Mouse (Mus musculus) forebrain, embryonic 10.5 days (tissue): Measurements from ENCODE around the gene Atg16l2. TPM values are rescaled to one million over a fixed set of nuclear protein-coding genes. Genes with fewer than 3 reads are reported as not detected.
A peak's percentile ranks its signal among the peaks of the same experiment; 100 is the strongest.

ENCODE experiments used
- DNase-seq: peaks from one replicate; pipeline ENCODE4 v3.0.0-alpha.2; 2017; ENCODE audit warnings: low spot score; ENCODE audit errors: extremely low spot score
- H3K27ac ChIP-seq: fragments of 300-500 bp; sonication (generic); 2 replicates; pipeline ENCODE4 v1.5.1; 2016; ENCODE audit warnings: mild to moderate bottlenecking
- H3K27me3 ChIP-seq: fragments of 300-500 bp; sonication (generic); 2 replicates; pipeline ENCODE4 v1.6.1; 2016; ENCODE audit warnings: mild to moderate bottlenecking; ENCODE audit not compliant: poor library complexity, severe bottlenecking
- H3K36me3 ChIP-seq: fragments of 300-500 bp; sonication (generic); replicated peaks from 2 replicates; pipeline ENCODE4 v1.6.1; 2016; ENCODE audit warnings: mild to moderate bottlenecking, moderate library complexity
- H3K4me1 ChIP-seq: fragments of 300-500 bp; sonication (generic); 2 replicates; pipeline ENCODE4 v1.6.1; 2016
- H3K4me3 ChIP-seq: fragments of 300-500 bp; sonication (generic); 2 replicates; pipeline ENCODE4 v1.5.1; 2016; ENCODE audit warnings: mild to moderate bottlenecking, moderate library complexity
- H3K9me3 ChIP-seq: fragments of 300-500 bp; sonication (generic); 2 replicates; pipeline ENCODE4 v1.6.1; 2016; ENCODE audit warnings: mild to moderate bottlenecking, moderate library complexity
- WGBS: fragments of 180-500 bp; shearing (Covaris S2); methylation state at CpG from one replicate; pipeline ENCODE4 v1.1.7; 2016; 5-methylcytosine and 5-hydroxymethylcytosine counted together
- polyA plus RNA-seq: library from polyadenylated mRNA; unstranded; fragments of >200 nt; fragmentation: Nextera tagmentation; extraction: Ambion mirVana; gene quantifications from 2 replicates; pipeline ENCODE4 v1.2.1, GENCODE M21; 2016

Atg16l2 gene
- polyA plus RNA-seq, 1 experiment from 2014 or later = 18.4 TPM

DNA sequence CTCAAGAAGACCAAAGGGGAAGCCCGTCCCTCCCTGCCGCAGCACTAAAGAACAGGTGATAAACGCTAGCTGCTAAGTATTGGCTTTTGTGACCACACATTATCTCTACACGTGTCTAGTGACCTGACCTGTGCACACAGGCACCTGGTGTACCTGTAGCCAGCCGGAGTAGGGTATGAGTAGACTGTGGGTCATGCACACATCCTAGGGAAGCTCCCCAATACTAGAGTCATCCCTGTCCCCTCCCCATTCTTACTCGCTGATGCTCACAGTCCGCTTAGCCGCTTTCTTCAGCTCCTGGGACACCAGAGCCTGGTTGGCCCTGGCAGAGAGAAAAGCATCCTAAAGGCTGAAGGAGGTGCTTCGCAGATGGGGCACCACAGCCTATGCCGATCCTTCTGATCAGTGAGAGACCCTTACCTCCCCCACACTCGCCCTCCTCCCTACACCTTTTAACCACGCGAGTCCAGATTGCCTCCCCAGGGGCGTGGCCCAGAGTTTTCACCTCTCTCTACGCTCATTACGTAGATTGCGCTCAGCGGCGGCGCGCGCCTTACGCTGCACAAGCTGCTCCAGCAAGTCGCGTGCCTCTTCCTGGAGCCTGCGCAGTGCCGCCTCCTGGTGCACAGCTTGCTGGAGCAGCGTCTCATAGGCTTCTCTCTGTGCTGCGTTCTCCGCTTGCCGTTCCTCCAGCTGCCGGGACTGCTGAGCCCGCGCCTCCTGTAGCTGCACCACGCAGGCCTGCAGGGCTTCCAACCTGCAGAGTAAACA, 5.6 kb downstream of the Atg16l2 start:
- WGBS = 10% methylated on average over 35 of the region's 35 CpGs
- peak overlapping the region; percentile 49 for H3K4me3 ChIP-seq
- peaks cover 33% of the 10 kb centered on the region for H3K4me1 ChIP-seq
- H3K27ac ChIP-seq = peak overlapping the region; percentile 69
- peaks cover 59% of the 10 kb centered on the region for H3K27me3 ChIP-seq
- H3K36me3 ChIP-seq = peaks cover 28% of the 10 kb centered on the region
- H3K9me3 ChIP-seq = no peaks in the 10 kb centered on the region
- peak; percentile 83 for DNase-seq

DNA sequence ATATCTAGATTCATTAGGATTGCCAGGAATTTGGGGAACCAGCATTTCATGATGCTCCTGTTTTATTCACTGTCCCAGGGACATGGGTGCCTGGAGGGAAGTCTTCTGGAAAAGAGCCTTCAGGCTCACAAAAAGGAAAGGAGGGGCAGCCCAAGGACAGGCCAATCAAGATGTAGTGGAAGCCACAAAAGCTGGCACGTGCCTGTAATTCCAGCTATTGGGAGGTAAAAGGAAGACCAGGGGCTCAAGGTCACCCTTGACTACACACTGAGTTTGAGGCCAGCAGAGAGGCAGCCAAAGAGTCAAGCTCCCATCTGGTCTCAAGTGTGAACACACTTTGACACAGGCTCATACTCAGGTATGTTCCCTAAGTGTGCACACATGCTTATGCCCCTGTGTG, 6.6 kb downstream of the Atg16l2 start:
- H3K4me3 ChIP-seq = no peak overlapping the region
- WGBS = 57% methylated on average over 1 of the region's 1 CpGs
- peaks cover 52% of the 10 kb centered on the region for H3K27me3 ChIP-seq
- peaks cover 26% of the 10 kb centered on the region for H3K4me1 ChIP-seq
- DNase-seq = no peak
- H3K36me3 ChIP-seq = peaks cover 33% of the 10 kb centered on the region
- no peak overlapping the region for H3K27ac ChIP-seq
- no peaks in the 10 kb centered on the region for H3K9me3 ChIP-seq

DNA sequence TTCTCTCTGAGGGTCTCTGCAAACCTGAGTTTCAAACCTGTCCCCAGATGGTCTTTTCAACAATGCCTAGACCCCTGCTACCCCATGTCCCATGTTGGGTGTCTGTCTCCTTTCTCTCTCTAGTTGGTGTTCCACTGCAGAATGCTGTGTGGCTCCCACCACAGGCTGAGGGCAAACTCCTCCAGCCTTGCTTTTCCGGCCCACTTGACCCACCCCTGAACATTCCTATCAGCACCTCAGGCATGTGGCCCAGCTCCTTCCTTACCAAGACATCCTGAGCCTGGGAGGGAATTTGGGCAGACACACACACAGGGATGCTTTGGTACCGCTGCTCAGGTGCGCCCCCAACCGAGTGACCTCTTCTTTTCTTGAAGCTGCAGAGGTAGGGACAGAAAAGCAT, 8.4 kb downstream of the Atg16l2 start:
- DNase-seq = no peak
- no peak overlapping the region for H3K27ac ChIP-seq
- peaks cover 47% of the 10 kb centered on the region for H3K36me3 ChIP-seq
- 51% methylated on average over 4 of the region's 4 CpGs for WGBS
- H3K4me3 ChIP-seq = no peak overlapping the region
- no peaks in the 10 kb centered on the region for H3K9me3 ChIP-seq
- H3K27me3 ChIP-seq = peaks cover 34% of the 10 kb centered on the region
- H3K4me1 ChIP-seq = peaks cover 23% of the 10 kb centered on the region

DNA sequence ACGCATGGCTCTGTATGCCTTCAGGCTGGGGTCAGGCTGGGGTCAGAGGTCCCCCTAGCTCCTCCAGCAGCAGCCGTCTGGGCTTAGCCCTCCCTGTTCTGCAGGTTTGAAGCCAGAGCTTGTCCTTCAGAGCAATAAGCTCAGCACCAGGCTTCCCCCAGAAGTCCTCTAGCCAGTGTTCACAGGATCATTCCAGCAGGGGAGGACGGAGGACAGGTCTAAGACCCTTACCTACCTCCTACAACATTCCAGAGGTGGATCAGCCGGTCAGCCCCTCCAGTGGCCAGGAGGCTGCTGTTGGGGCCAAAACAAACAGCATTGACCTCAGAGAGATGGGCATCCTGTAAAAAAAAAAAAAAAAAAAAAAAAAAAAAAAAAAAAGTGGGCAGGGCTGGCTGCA, 8.9 kb downstream of the Atg16l2 start:
- 62% methylated on average over 4 of the region's 4 CpGs for WGBS
- Histone ChIP-seq H3K27ac (no peak overlapping the region), H3K4me3 (no peak overlapping the region), H3K9me3 (no peaks in the 10 kb centered on the region), H3K36me3 (peaks cover 47% of the 10 kb centered on the region), H3K4me1 (peaks cover 23% of the 10 kb centered on the region), H3K27me3 (peaks cover 29% of the 10 kb centered on the region)
- no peak for DNase-seq

DNA sequence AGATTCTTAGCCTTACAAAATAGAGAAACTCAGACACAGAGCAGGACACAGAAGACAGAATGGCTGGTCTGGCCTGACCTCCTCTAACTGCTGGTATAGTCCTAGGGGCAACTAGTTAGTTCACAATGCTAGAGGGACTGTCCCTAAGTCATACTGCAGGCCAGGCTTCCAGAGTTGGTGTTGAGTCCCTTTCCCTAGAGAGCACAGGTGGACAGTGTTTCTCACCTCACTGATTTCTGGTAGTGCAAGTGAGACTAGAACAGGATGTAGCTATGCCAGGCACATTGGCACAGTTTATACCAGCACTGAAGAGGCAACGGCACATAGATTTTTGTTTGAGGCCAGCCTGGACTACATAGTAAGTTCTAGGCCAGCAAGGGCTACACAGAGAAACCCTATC, 9.4 kb downstream of the Atg16l2 start:
- Histone ChIP-seq H3K27me3 (peaks cover 25% of the 10 kb centered on the region), H3K4me1 (peaks cover 23% of the 10 kb centered on the region), H3K27ac (no peak overlapping the region), H3K4me3 (no peak overlapping the region), H3K36me3 (peaks cover 51% of the 10 kb centered on the region), H3K9me3 (no peaks in the 10 kb centered on the region)
- DNase-seq = no peak
- WGBS = 94% methylated on average over 1 of the region's 1 CpGs

DNA sequence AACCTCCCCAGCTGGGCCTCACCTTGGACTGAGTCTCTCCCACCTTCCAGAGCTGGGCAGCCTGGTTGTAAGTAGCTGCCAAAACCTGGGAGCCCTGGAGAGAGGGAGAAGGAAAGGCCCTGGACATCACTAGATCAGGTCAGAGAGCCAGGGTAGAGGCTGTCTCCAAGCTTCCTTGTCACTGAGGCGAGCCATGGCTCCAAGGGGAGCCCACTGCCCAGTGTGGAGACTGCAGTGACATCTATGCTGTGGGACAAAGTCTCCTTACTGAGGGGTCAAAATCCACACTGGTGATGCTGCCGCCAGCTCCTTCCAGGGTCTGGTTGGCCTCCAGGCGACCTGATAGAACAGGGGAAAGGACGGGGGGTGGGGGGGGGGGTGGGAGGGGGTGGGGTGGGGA, 10.0 kb downstream of the Atg16l2 start:
- H3K4me1 ChIP-seq = peaks cover 19% of the 10 kb centered on the region
- no peak for DNase-seq
- H3K27ac ChIP-seq = no peak overlapping the region
- H3K36me3 ChIP-seq = peaks cover 55% of the 10 kb centered on the region
- 70% methylated on average over 4 of the region's 4 CpGs for WGBS
- no peak overlapping the region for H3K4me3 ChIP-seq
- no peaks in the 10 kb centered on the region for H3K9me3 ChIP-seq
- peaks cover 18% of the 10 kb centered on the region for H3K27me3 ChIP-seq

DNA sequence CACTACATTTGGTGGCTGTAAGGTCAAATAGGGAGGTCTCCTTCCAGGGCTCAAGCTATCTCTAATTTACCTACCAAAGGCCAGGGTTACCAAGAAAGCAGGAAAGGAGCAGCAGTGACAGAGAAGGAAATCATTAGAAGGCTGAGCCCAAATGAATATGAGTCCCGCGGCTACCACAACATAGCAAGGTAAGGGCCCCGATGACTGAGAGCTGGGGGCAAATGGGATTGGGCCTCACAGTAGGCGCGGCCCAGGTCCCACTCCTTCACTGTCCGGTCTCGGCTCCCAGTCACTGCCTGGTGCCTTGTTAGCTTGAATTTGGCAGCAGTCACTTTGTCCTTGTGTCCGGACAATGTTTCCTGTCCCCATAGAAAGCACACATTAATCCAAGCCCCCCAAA, 10.4 kb downstream of the Atg16l2 start:
- peaks cover 59% of the 10 kb centered on the region for H3K36me3 ChIP-seq
- H3K9me3 ChIP-seq = no peaks in the 10 kb centered on the region
- WGBS = 96% methylated on average over 8 of the region's 8 CpGs
- peaks cover 15% of the 10 kb centered on the region for H3K4me1 ChIP-seq
- no peak for DNase-seq
- H3K4me3 ChIP-seq = no peak overlapping the region
- H3K27me3 ChIP-seq = peaks cover 14% of the 10 kb centered on the region
- H3K27ac ChIP-seq = no peak overlapping the region

DNA sequence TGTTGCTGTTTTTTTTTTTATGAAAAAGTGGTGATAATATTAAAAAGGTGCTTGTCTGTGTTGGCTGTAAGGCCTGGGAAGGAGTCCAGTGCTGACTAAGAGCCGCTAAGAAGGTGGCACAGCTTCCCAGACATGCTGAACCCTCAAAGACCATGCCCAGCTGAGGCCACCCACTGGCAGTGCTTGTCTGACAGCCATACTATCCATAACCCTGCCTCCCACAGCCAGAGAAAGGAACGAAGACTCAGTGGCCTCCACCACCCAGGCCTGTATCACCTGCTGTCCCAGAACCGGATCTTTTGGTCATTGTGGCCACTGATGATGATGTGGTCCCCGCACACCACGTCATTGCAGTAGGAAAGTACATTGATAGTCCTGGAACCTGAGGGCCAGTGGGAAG, 10.8 kb downstream of the Atg16l2 start:
- no peak for DNase-seq
- WGBS = 88% methylated on average over 5 of the region's 5 CpGs
- Histone ChIP-seq H3K4me3 (no peak overlapping the region), H3K36me3 (peaks cover 63% of the 10 kb centered on the region), H3K9me3 (no peaks in the 10 kb centered on the region), H3K4me1 (peaks cover 10% of the 10 kb centered on the region), H3K27me3 (peaks cover 10% of the 10 kb centered on the region), H3K27ac (no peak overlapping the region)

DNA sequence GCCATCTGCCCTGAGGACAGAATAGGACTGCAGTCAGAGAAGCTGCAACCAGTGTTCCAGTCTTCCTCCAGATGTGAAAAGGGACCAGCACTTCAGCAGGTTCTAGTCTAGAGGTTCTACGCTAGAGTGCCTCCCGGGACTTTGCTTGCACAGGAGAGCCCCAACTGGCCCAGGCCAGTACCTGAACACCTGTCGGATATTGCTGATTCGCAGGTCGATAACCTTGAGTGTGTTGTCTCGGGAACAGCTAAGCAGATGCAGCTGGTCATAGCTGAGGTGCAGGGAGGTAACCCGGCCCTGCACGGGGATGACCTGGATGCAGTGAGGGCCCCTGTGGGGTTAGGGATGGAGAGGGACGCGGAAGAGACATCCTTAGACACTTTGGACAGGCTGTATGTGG, 11.7 kb downstream of the Atg16l2 start:
- Histone ChIP-seq H3K4me3 (no peak overlapping the region), H3K36me3 (peaks cover 66% of the 10 kb centered on the region), H3K4me1 (peaks cover 8% of the 10 kb centered on the region), H3K9me3 (no peaks in the 10 kb centered on the region), H3K27me3 (peaks cover 2% of the 10 kb centered on the region), H3K27ac (no peak overlapping the region)
- 88% methylated on average over 10 of the region's 10 CpGs for WGBS
- DNase-seq = no peak

DNA sequence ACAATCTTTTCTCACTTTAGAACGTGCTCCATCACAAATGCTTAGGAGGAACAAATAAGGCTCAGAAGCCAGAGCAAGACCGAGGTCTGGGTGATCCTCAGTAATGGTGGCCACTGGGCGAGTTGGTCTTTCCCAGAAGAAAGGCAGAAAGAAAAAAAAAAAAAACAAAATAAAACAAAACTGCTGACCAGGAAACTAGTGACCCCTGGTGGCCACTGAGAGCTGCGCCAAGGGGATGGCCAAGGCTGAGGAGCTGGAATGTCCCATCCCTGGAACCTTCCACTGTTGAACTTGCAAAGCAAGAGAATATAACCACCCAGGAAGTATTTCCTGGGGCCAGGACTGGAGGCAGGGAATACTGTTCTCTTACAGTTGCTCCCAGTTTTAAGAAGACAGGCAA, 13.6 kb downstream of the Atg16l2 start:
- no peaks in the 10 kb centered on the region for H3K9me3 ChIP-seq
- 41% methylated on average over 4 of the region's 4 CpGs for WGBS

DNA sequence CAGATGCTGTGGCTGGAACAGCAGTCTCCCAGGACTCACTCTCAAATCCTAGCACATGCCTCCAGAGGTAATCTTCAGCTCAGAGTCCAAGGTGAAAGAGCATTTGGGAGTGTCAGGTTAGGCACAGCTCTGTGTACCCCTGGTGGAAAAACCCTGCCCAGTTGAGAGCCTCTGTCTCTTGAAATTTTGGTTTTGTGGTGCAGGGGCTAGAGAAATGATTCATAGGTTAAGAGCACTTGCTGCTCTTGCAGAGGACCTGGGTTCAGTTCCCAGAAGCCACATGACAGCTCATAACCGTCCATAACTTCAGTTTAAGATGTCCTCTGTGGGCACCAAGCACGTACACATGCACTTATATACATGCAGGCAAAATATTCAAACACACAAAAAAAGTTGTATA, 14.2 kb downstream of the Atg16l2 start:
- no peaks in the 10 kb centered on the region for H3K9me3 ChIP-seq
- no peak overlapping the region for H3K27ac ChIP-seq
- no peaks in the 10 kb centered on the region for H3K27me3 ChIP-seq
- no peak overlapping the region for H3K4me3 ChIP-seq
- DNase-seq = no peak
- peaks cover 72% of the 10 kb centered on the region for H3K36me3 ChIP-seq
- 85% methylated on average over 2 of the region's 2 CpGs for WGBS
- H3K4me1 ChIP-seq = peaks cover 5% of the 10 kb centered on the region

More for the DNA sequence above, 13.6 kb downstream of the Atg16l2 start:
- Histone ChIP-seq H3K27ac (no peak overlapping the region), H3K36me3 (peaks cover 70% of the 10 kb centered on the region), H3K4me3 (no peak overlapping the region), H3K27me3 (no peaks in the 10 kb centered on the region), H3K4me1 (peaks cover 8% of the 10 kb centered on the region)
- peak; percentile 29 for DNase-seq

DNA sequence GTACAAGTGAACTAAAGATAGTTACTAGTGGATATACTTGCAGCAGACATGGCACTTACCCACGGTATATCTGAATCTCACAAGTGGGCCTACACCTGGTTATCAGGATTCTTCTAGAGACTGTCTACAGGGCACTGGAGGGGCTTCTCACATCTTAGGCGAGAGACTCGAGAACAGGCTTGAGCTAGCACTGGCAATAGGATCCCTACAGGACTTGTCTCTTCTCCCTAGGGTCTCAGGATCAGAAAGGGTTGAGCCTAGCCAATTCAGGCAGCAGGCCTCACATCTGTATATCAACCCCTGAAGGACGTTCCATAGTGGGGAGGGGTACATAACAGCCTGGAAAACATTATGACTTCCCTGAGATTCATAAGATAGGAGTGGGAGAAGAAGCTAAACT, 15.2 kb downstream of the Atg16l2 start:
- no peaks in the 10 kb centered on the region for H3K27me3 ChIP-seq
- no peak overlapping the region for H3K27ac ChIP-seq
- WGBS = 81% methylated on average over 4 of the region's 4 CpGs
- peaks cover 78% of the 10 kb centered on the region for H3K36me3 ChIP-seq
- peaks cover 2% of the 10 kb centered on the region; the same call in 1 of the 2 replicates for H3K4me1 ChIP-seq
- no peaks in the 10 kb centered on the region for H3K9me3 ChIP-seq
- no peak overlapping the region for H3K4me3 ChIP-seq
- no peak for DNase-seq

DNA sequence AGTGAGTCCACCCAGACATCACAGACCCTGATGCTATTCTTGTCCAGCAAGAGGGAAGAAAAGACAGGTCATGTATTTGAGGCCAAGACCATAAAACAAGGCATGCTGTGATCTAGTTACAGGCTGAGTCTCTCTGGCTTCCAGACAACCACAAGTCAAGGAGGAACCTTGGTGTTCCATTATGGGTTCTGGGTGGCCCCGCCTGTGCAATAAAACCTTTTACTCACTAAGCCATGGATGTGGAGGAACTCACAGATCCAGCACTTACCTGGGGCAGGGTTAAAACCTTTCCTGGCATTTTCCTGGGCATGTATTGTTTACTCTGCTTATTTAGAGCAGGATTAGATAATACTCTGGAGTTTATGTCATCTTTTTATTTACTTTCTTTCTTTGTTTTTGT, 17.5 kb downstream of the Atg16l2 start:
- 97% methylated on average over 1 of the region's 1 CpGs for WGBS
- no peak overlapping the region for H3K4me3 ChIP-seq
- H3K4me1 ChIP-seq = no peaks in the 10 kb centered on the region
- no peak overlapping the region for H3K27ac ChIP-seq
- no peaks in the 10 kb centered on the region for H3K9me3 ChIP-seq
- no peaks in the 10 kb centered on the region for H3K27me3 ChIP-seq
- no peak for DNase-seq
- H3K36me3 ChIP-seq = peaks cover 81% of the 10 kb centered on the region
